In the genomic region with DNA sequence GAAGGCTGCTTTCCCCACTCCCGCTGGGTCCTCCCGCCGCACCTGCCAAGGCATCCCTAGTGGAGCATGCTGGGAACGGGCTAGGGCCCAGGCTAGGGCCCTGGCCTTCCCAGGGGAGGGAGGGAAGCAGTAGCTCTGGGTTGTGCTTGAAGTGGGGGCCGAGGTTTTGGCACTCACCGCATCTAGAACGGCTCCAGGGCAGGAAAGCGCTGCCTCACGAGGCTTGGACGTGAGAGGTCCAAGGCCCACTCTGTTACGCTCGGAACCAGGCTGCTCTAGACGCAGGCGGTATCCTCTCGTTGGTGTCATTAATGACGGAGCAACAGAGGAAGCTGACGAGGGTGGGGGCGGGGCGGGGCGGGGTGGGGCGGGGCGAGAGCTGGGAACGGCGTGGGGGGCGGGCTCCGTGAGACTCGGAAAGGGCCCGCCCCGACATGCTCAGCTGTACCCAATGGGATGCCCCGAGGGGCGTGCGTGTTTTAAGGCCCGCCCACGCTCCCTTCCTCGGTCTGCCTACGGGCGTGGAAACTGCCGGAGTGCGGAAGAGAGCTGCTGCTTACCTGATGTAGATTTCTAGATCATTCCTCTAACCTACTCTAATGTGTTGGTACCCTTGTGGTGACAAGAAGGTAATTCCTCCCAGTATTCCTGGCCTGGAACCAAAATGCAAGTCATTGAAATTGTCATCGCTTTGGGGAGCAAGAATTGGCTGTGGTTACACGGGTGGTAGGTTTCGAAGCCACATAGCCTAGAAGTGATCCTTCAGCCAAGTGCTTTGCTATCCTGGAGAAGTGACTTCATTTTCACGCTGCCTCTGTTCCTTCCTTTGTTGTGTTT, we compare ENCODE assay signal across 8 mouse cellular contexts. TPM values are rescaled to one million over a fixed set of nuclear protein-coding genes. Genes with fewer than 3 reads are reported as not detected.
A peak's percentile ranks its signal among the peaks of the same experiment; 100 is the strongest.
DNase-seq lines count a peak whose midpoint lies in the region; ATAC-seq and TF ChIP-seq lines count a peak whose summit lies in the region.

A gene (minus strand): TSS at position 287 of the 837 bp plus-strand sequence.

- H3K9me3 ChIP-seq in hindbrain, embryonic 10.5 days, result no peaks in the 10 kb centered on the region
- H3K9me3 ChIP-seq in lung, postnatal 0 days (ENCODE audit: low read length), result no peaks in the 10 kb centered on the region

- peaks cover 7% of the 10 kb centered on the region; the same call in 1 of the 2 replicates for H3K4me1 ChIP-seq in hindbrain, embryonic 10.5 days (replicated peaks)
- H3K4me1 ChIP-seq in lung, postnatal 0 days (ENCODE audit: insufficient read depth, low read depth, low read length), result no peaks in the 10 kb centered on the region

- 22% methylated on average over 43 of the region's 43 CpGs for WGBS in hindbrain, embryonic 10.5 days
- 16% methylated on average over 20 of the region's 43 CpGs for WGBS in lung, postnatal 0 days

- TF ChIP-seq CTCF in lung, postnatal 0 days (IDR thresholded peaks at IDR 0.05), result peak; percentile 24; the same call in 1 of the 2 replicates

- ATAC-seq in frontal cortex, adult (ENCODE audit: low TSS enrichment), result peak; percentile 97
- peak; percentile 99 for ATAC-seq in lung, postnatal 0 days

- peak; percentile 87 for DNase-seq in MN1 (ENCODE audit: low spot score)
- peak; percentile 91 for DNase-seq in cerebellum, adult 9-10 months
- DNase-seq in hindbrain, embryonic 10.5 days (ENCODE audit: low spot score), result peak; percentile 87
- peak; percentile 97 for DNase-seq in layer of hippocampus, adult 9-11 months
- peak; percentile 96 for DNase-seq in lung, postnatal 0 days (ENCODE audit: low spot score)
- DNase-seq in ovary, postnatal 14 days (ENCODE audit: low spot score), result peak; percentile 70
- DNase-seq in thymus, postnatal 14 days, result peak; percentile 93

- peak within 1 kb of the TSS; percentile 47 for H3K4me2 ChIP-seq in lung, postnatal 0 days (replicated peaks; ENCODE audit: low read depth, low read length)

- H3K27me3 ChIP-seq in hindbrain, embryonic 10.5 days (ENCODE audit: insufficient read depth, poor library complexity, severe bottlenecking), result no peaks in the 10 kb centered on the region
- H3K27me3 ChIP-seq in lung, postnatal 0 days (replicated peaks; ENCODE audit: insufficient read depth, low read length), result no peaks in the 10 kb centered on the region

- peak within 1 kb of the TSS; percentile 91 for H3K27ac ChIP-seq in hindbrain, embryonic 10.5 days
- peak within 1 kb of the TSS; percentile 90 for H3K27ac ChIP-seq in lung, postnatal 0 days (ENCODE audit: low read length)

- peak within 1 kb of the TSS; percentile 63; the same call in 1 of the 2 replicates for H3K9ac ChIP-seq in lung, postnatal 0 days (replicated peaks; ENCODE audit: low read depth)

- peaks cover 9% of the 10 kb centered on the region; the same call in 1 of the 2 replicates for H3K36me3 ChIP-seq in hindbrain, embryonic 10.5 days
- no peaks in the 10 kb centered on the region for H3K36me3 ChIP-seq in lung, postnatal 0 days (ENCODE audit: insufficient read depth, low read length)

- no peak for TF ChIP-seq EP300 in lung, postnatal 0 days (IDR thresholded peaks at IDR 0.05)

- peak within 1 kb of the TSS; percentile 58 for H3K4me3 ChIP-seq in hindbrain, embryonic 10.5 days
- peak within 1 kb of the TSS; percentile 45 for H3K4me3 ChIP-seq in lung, postnatal 0 days (ENCODE audit: low read depth, low read length)

RNA-seq across cellular contexts. Expression of the gene that starts here (rescaled TPM):
- 20.2 and 22.2 TPM in 2 replicates for polyA plus RNA-seq in hindbrain, embryonic 10.5 days (2016; fragmentation: Nextera tagmentation; extraction: Ambion mirVana)
- polyA plus RNA-seq in lung, postnatal 0 days (2015; fragmentation: Nextera tagmentation; extraction: Ambion mirVana), result 59.0 and 70.6 TPM in 2 replicates

Comparison
In these comparisons a context has a peak if more than half of its experiments do, and no peak if none do; other contexts are left out.
1. Peak in every context shown above with its lines: DNase-seq, ATAC-seq, H3K4me3 ChIP-seq and H3K27ac ChIP-seq.